Mouse (Mus musculus): ENCODE measurements around the gene Shc1.
A peak's percentile ranks its signal among the peaks of the same experiment; 100 is the strongest.

The Shc1 gene

GRCm38 (mm10) chr3:89390699-89391662 lies 27.3 kb upstream of the Shc1 start:
- no peak for DNase-seq

- DNase-seq: peak; percentile 74 to 76
These were observed 26.4 kb upstream of the Shc1 start for GRCm38 (mm10) chr3:89391663-89392511.

- peak in 1 of 2 experiments; percentile 52 for DNase-seq
These were observed 25.4 kb upstream of the Shc1 start for GRCm38 (mm10) chr3:89392871-89393311.

GRCm38 (mm10) chr3:89393605-89394004 lies 24.6 kb upstream of the Shc1 start:
- peak; percentile 99 for DNase-seq

- peak; percentile 92 to 95 for DNase-seq
These were observed 24.0 kb upstream of the Shc1 start, which contains the start of gene Zbtb7b for GRCm38 (mm10) chr3:89394006-89394893. Zbtb7b (minus strand) TSS chr3:89394776.

GRCm38 (mm10) chr3:89394894-89395256 lies 23.4 kb upstream of the Shc1 start:
- peak; percentile 92 to 93 for DNase-seq

- no peak for DNase-seq
These were observed 22.8 kb upstream of the Shc1 start for GRCm38 (mm10) chr3:89395419-89395805.

GRCm38 (mm10) chr3:89395806-89396653 lies 22.2 kb upstream of the Shc1 start:
- DNase-seq: peak; percentile 73 to 82

GRCm38 (mm10) chr3:89396654-89397005 lies 21.6 kb upstream of the Shc1 start:
- no peak for DNase-seq

- no peak for DNase-seq
These were observed 16.9 kb upstream of the Shc1 start for GRCm38 (mm10) chr3:89401329-89401728.

GRCm38 (mm10) chr3:89402693-89403092 lies 15.6 kb upstream of the Shc1 start, which contains the start of gene Lenep:
Lenep (minus strand) TSS chr3:89402793.
- DNase-seq: no peak

GRCm38 (mm10) chr3:89406887-89407286 lies 11.4 kb upstream of the Shc1 start:
- DNase-seq: no peak

GRCm38 (mm10) chr3:89408448-89408847 lies 9.8 kb upstream of the Shc1 start:
- DNase-seq: no peak

- no peak for DNase-seq
These were observed 8.5 kb upstream of the Shc1 start for GRCm38 (mm10) chr3:89409701-89410100.

GRCm38 (mm10) chr3:89410864-89411263 lies 7.4 kb upstream of the Shc1 start:
- DNase-seq: no peak

GRCm38 (mm10) chr3:89411490-89412393 lies 6.5 kb upstream of the Shc1 start, which contains the start of gene Flad1:
Flad1 (minus strand) TSS chr3:89411870.
- DNase-seq: peak; percentile 100

- no peak for DNase-seq
These were observed 2.1 kb upstream of the Shc1 start for GRCm38 (mm10) chr3:89416158-89416557.

GRCm38 (mm10) chr3:89417131-89417530 lies 1.1 kb upstream of the Shc1 start:
- no peak for DNase-seq

GRCm38 (mm10) chr3:89417840-89418169 lies 438 bp upstream of the Shc1 start:
- DNase-seq: no peak

- DNase-seq: peak; percentile 80 to 87
These were observed 613 bp downstream of the Shc1 start for GRCm38 (mm10) chr3:89418861-89419250.

Data from kidney, adult 8-10 months (tissue).